In the genomic region with DNA sequence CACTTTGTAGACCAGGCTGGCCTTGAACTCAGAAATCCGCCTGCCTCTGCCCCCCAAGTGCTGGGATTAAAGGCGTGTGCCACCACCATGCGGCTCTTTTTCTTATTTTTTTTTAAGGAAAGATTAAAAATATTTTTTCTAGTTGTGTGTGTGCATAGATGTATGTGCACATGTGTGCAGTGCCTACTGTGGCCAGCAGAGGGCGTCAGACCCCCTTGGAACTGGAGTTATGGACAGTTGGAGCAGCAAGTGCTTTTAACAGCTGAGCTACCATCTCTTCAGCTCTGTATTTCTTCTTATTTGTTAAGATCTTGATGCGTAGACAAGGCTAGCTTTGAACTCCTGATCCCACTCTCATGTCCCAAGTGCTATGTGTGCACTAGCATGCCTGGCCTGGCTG, we compare ENCODE assay signal across 14 mouse cellular contexts. TPM values are rescaled to one million over a fixed set of nuclear protein-coding genes. Genes with fewer than 3 reads are reported as not detected.
DNase-seq lines count a peak whose midpoint lies in the region; ATAC-seq and TF ChIP-seq lines count a peak whose summit lies in the region.
"Had no signal": no experiment of that assay in that cellular context is flagged by ENCODE, and none has a peak within 500 bp of the region (broad histone marks: within the 10 kb centered on the region; RNA-seq: fewer than 3 reads in every experiment).

No protein-coding gene starts in this region.

- H3K27ac ChIP-seq in gastrocnemius, adult 2 months, result no peak overlapping the region
- no peak overlapping the region for H3K27ac ChIP-seq in midbrain, embryonic 11.5 days (ENCODE audit: low read depth, low read length)
- H3K27ac ChIP-seq in midbrain, embryonic 13.5 days, result no peak overlapping the region
- no peak overlapping the region for H3K27ac ChIP-seq in embryonic facial prominence, embryonic 10.5 days (replicated peaks)
- no peak overlapping the region for H3K27ac ChIP-seq in forebrain, embryonic 11.5 days (ENCODE audit: low read depth, low read length)
- H3K27ac ChIP-seq in kidney, embryonic 14.5 days (ENCODE audit: low read depth, low read length), result no peak overlapping the region
- H3K27ac ChIP-seq: forebrain, embryonic 10.5 days; heart, embryonic 15.5 days had no signal

- no peaks in the 10 kb centered on the region for H3K4me1 ChIP-seq in midbrain, embryonic 11.5 days (ENCODE audit: control insufficient read depth, insufficient read depth, low read length)
- peaks cover 10% of the 10 kb centered on the region for H3K4me1 ChIP-seq in midbrain, embryonic 13.5 days (replicated peaks)
- peaks cover 5% of the 10 kb centered on the region; the same call in 1 of the 2 replicates for H3K4me1 ChIP-seq in embryonic facial prominence, embryonic 10.5 days
- H3K4me1 ChIP-seq in forebrain, embryonic 11.5 days (replicated peaks; ENCODE audit: control insufficient read depth, insufficient read depth, low read length), result no peaks in the 10 kb centered on the region
- H3K4me1 ChIP-seq in kidney, embryonic 14.5 days (ENCODE audit: control insufficient read depth, insufficient read depth, low read length), result no peaks in the 10 kb centered on the region

- no peak overlapping the region for H3K9ac ChIP-seq in midbrain, embryonic 11.5 days (ENCODE audit: low read length)
- H3K9ac ChIP-seq in midbrain, embryonic 13.5 days (replicated peaks), result no peak overlapping the region
- no peak overlapping the region for H3K9ac ChIP-seq in forebrain, embryonic 11.5 days (ENCODE audit: low read length)
- H3K9ac ChIP-seq in kidney, embryonic 14.5 days (ENCODE audit: low read depth, low read length), result no peak overlapping the region
- H3K9ac ChIP-seq: heart, embryonic 15.5 days had no signal

- 69% methylated on average over 5 of the region's 5 CpGs for WGBS in midbrain, embryonic 11.5 days
- 70% methylated on average over 5 of the region's 5 CpGs for WGBS in midbrain, embryonic 13.5 days
- 70% methylated on average over 5 of the region's 5 CpGs for WGBS in embryonic facial prominence, embryonic 10.5 days
- WGBS in forebrain, embryonic 11.5 days, result 69% methylated on average over 5 of the region's 5 CpGs
- 75% methylated on average over 5 of the region's 5 CpGs for WGBS in kidney, embryonic 14.5 days

- H3K36me3 ChIP-seq in midbrain, embryonic 11.5 days (ENCODE audit: control insufficient read depth, insufficient read depth, low read length), result no peaks in the 10 kb centered on the region
- peaks cover 9% of the 10 kb centered on the region for H3K36me3 ChIP-seq in midbrain, embryonic 13.5 days
- H3K36me3 ChIP-seq in embryonic facial prominence, embryonic 10.5 days (replicated peaks), result peaks cover 26% of the 10 kb centered on the region; the same call in 1 of the 2 replicates
- no peaks in the 10 kb centered on the region; the same call in 1 of the 2 replicates for H3K36me3 ChIP-seq in forebrain, embryonic 11.5 days (ENCODE audit: control insufficient read depth, insufficient read depth, low read length)
- peaks cover 7% of the 10 kb centered on the region; the same call in 1 of the 2 replicates for H3K36me3 ChIP-seq in kidney, embryonic 14.5 days (ENCODE audit: control insufficient read depth, insufficient read depth, low read length)

- no peak overlapping the region for H3K4me3 ChIP-seq in gastrocnemius, adult 2 months
- H3K4me3 ChIP-seq in midbrain, embryonic 11.5 days (ENCODE audit: low read depth, low read length), result no peak overlapping the region
- no peak overlapping the region for H3K4me3 ChIP-seq in midbrain, embryonic 13.5 days (replicated peaks)
- H3K4me3 ChIP-seq in embryonic facial prominence, embryonic 10.5 days, result no peak overlapping the region
- no peak overlapping the region for H3K4me3 ChIP-seq in forebrain, embryonic 11.5 days (ENCODE audit: low read depth, low read length)
- H3K4me3 ChIP-seq in kidney, embryonic 14.5 days (ENCODE audit: low read length), result no peak overlapping the region
- H3K4me3 ChIP-seq: forebrain, embryonic 10.5 days; heart, embryonic 15.5 days; megakaryocyte, embryonic 14.5 days had no signal

- ATAC-seq in midbrain, embryonic 11.5 days (ENCODE audit: low FRiP score), result no peak
- no peak for ATAC-seq in midbrain, embryonic 13.5 days
- no peak for ATAC-seq in forebrain, embryonic 11.5 days (replicated peaks; ENCODE audit: low FRiP score)
- no peak for ATAC-seq in kidney, embryonic 14.5 days (ENCODE audit: low FRiP score, low TSS enrichment)
- ATAC-seq: Patski had no signal

- TF ChIP-seq CTCF in gastrocnemius, adult 2 months (IDR thresholded peaks at IDR 0.05), result peak; percentile 53

- intact Hi-C loops in gastrocnemius, adult 2 months (cut with DNase I), result no loop called here

- no peaks in the 10 kb centered on the region; the same call in 1 of the 2 replicates for H3K9me3 ChIP-seq in midbrain, embryonic 11.5 days (ENCODE audit: control insufficient read depth, low read length)
- H3K9me3 ChIP-seq in midbrain, embryonic 13.5 days, result 0 out of 2 replicates have a peak, but pooled peaks cover 4% of the 10 kb centered on the region
- 0 out of 2 replicates have a peak, but pooled peaks cover 3% of the 10 kb centered on the region for H3K9me3 ChIP-seq in embryonic facial prominence, embryonic 10.5 days
- no peaks in the 10 kb centered on the region; the same call in 1 of the 2 replicates for H3K9me3 ChIP-seq in forebrain, embryonic 11.5 days (ENCODE audit: control insufficient read depth, low read length)
- H3K9me3 ChIP-seq in kidney, embryonic 14.5 days (ENCODE audit: control insufficient read depth, low read length), result peaks cover 2% of the 10 kb centered on the region; the same call in 1 of the 2 replicates
- H3K9me3 ChIP-seq: heart, embryonic 15.5 days; megakaryocyte, embryonic 14.5 days had no signal

- no peak for DNase-seq in gastrocnemius, adult 2 months
- DNase-seq in gastrocnemius, postnatal 25 days, result no peak
- DNase-seq in midbrain, embryonic 11.5 days (ENCODE audit: low spot score, missing footprints), result peak; percentile 86
- peak; percentile 26 for DNase-seq in embryonic facial prominence, embryonic 10.5 days (ENCODE audit: low spot score)
- DNase-seq in thymus, postnatal 36 days, result peak; percentile 37 to 44
- no peak for DNase-seq in forebrain, embryonic 11.5 days (ENCODE audit: low spot score)
- DNase-seq: cerebellum, adult 8-10 months; layer of hippocampus, adult 9-11 months had no signal

- no peaks in the 10 kb centered on the region for H3K27me3 ChIP-seq in midbrain, embryonic 11.5 days (ENCODE audit: control insufficient read depth, insufficient read depth, low read length)
- H3K27me3 ChIP-seq in midbrain, embryonic 13.5 days, result no peaks in the 10 kb centered on the region
- no peaks in the 10 kb centered on the region for H3K27me3 ChIP-seq in embryonic facial prominence, embryonic 10.5 days (replicated peaks; ENCODE audit: low read depth, poor library complexity, severe bottlenecking)
- H3K27me3 ChIP-seq in forebrain, embryonic 11.5 days (ENCODE audit: control insufficient read depth, insufficient read depth, low read length), result no peaks in the 10 kb centered on the region
- no peaks in the 10 kb centered on the region for H3K27me3 ChIP-seq in kidney, embryonic 14.5 days (ENCODE audit: control insufficient read depth, insufficient read depth, low read length)
- H3K27me3 ChIP-seq: heart, embryonic 15.5 days; megakaryocyte, embryonic 14.5 days; Patski had no signal

- H3K4me2 ChIP-seq in midbrain, embryonic 11.5 days, result no peak overlapping the region
- H3K4me2 ChIP-seq in midbrain, embryonic 13.5 days (replicated peaks), result no peak overlapping the region
- H3K4me2 ChIP-seq in forebrain, embryonic 11.5 days (ENCODE audit: low read depth, low read length, severe bottlenecking), result no peak overlapping the region
- no peak overlapping the region for H3K4me2 ChIP-seq in kidney, embryonic 14.5 days (replicated peaks; ENCODE audit: low read depth, low read length)
- H3K4me2 ChIP-seq: heart, embryonic 15.5 days had no signal

RNA-seq across cellular contexts. Expression of a gene that starts 13.2 kb away (rescaled TPM):
- total RNA-seq in gastrocnemius, adult 2 months (2021), result 1 to 10 TPM; 2.6 to 4.0 TPM
- 1 to 10 TPM; 3.2 TPM for total RNA-seq in gastrocnemius, postnatal 25 days (2021)
- polyA plus RNA-seq in midbrain, embryonic 11.5 days (2014; fragmentation: Nextera tagmentation; extraction: Ambion mirVana), result 8.8 and 10.0 TPM in 2 replicates
- 6.4 and 6.6 TPM in 2 replicates for polyA plus RNA-seq in midbrain, embryonic 13.5 days (2015; fragmentation: Nextera tagmentation; extraction: Ambion mirVana)
- polyA plus RNA-seq in embryonic facial prominence, embryonic 10.5 days (2016; fragmentation: Nextera tagmentation; extraction: Ambion mirVana), result 7.0 and 8.3 TPM in 2 replicates
- 7.2 and 8.8 TPM in 2 replicates for polyA plus RNA-seq in forebrain, embryonic 11.5 days (2014; fragmentation: Nextera tagmentation; extraction: Ambion mirVana)
- 8.4 and 12.3 TPM in 2 replicates for polyA plus RNA-seq in kidney, embryonic 14.5 days (2014; fragmentation: Nextera tagmentation; extraction: Ambion mirVana)

RNA-seq across cellular contexts. Expression of a gene that starts 25.6 kb away (rescaled TPM):
- 10 to 100 TPM; 25.1 to 27.8 TPM for total RNA-seq in gastrocnemius, adult 2 months (2021)
- 10 to 100 TPM; 25.5 to 29.2 TPM for total RNA-seq in gastrocnemius, postnatal 25 days (2021)
- polyA plus RNA-seq in midbrain, embryonic 11.5 days (2014; fragmentation: Nextera tagmentation; extraction: Ambion mirVana), result 0.06 and 0.11 TPM in 2 replicates
- polyA plus RNA-seq in midbrain, embryonic 13.5 days (2015; fragmentation: Nextera tagmentation; extraction: Ambion mirVana), result 0.16 and 0.40 TPM in 2 replicates
- 0.25 and 0.66 TPM in 2 replicates for polyA plus RNA-seq in embryonic facial prominence, embryonic 10.5 days (2016; fragmentation: Nextera tagmentation; extraction: Ambion mirVana)
- 0.15 and 0.71 TPM in 2 replicates for polyA plus RNA-seq in forebrain, embryonic 11.5 days (2014; fragmentation: Nextera tagmentation; extraction: Ambion mirVana)
- polyA plus RNA-seq in kidney, embryonic 14.5 days (2014; fragmentation: Nextera tagmentation; extraction: Ambion mirVana), result 0.20 and 0.23 TPM in 2 replicates

RNA-seq across cellular contexts. Expression of a gene that starts 58.8 kb away (rescaled TPM):
- 1 to 10 TPM; 3.0 to 3.8 TPM for total RNA-seq in gastrocnemius, adult 2 months (2021)
- total RNA-seq in gastrocnemius, postnatal 25 days (2021), result 10 to 100 TPM in 1 of 2 experiments, 1 to 10 TPM in 1; 6.9 to 10.6 TPM
- 4,454 and 4,703 TPM in 2 replicates for polyA plus RNA-seq in midbrain, embryonic 11.5 days (2014; fragmentation: Nextera tagmentation; extraction: Ambion mirVana)
- polyA plus RNA-seq in midbrain, embryonic 13.5 days (2015; fragmentation: Nextera tagmentation; extraction: Ambion mirVana), result 7,568 and 8,132 TPM in 2 replicates
- polyA plus RNA-seq in embryonic facial prominence, embryonic 10.5 days (2016; fragmentation: Nextera tagmentation; extraction: Ambion mirVana), result 2,394 and 2,556 TPM in 2 replicates
- polyA plus RNA-seq in forebrain, embryonic 11.5 days (2014; fragmentation: Nextera tagmentation; extraction: Ambion mirVana), result 3,131 and 3,150 TPM in 2 replicates
- polyA plus RNA-seq in kidney, embryonic 14.5 days (2014; fragmentation: Nextera tagmentation; extraction: Ambion mirVana), result 1,829 and 1,880 TPM in 2 replicates

Comparison
In these comparisons a context has a peak if more than half of its experiments do, and no peak if none do; other contexts are left out.
1. DNase-seq: peak in midbrain, embryonic 11.5 days (single experiment), embryonic facial prominence, embryonic 10.5 days (single experiment) and thymus, postnatal 36 days (2 of 2); none in gastrocnemius, adult 2 months (single experiment), gastrocnemius, postnatal 25 days (single experiment) and forebrain, embryonic 11.5 days (single experiment).